Mouse (Mus musculus): ENCODE data around the gene Bcas1. TPM values are rescaled to one million over a fixed set of nuclear protein-coding genes. Genes with fewer than 3 reads are reported as not detected.

Bcas1 gene
- total and polyA plus RNA-seq, 3 experiments, result 0.13 to 0.35 TPM; not detected in 1

GRCm38 (mm10) chr2:170404781-170405573, 22.7 kb downstream of the Bcas1 start:
- no peak for DNase-seq (ENCODE audit: low read depth, low spot score)
- H3K27ac ChIP-seq (ENCODE audit: control insufficient read depth, low read depth, low read length), result no peak overlapping the region
- no peaks in the 10 kb centered on the region for H3K4me1 ChIP-seq (ENCODE audit: control insufficient read depth in 1 of 2, insufficient read depth in 2 of 2, low read length in 2 of 2)
- no peaks in the 10 kb centered on the region for H3K79me2 ChIP-seq (ENCODE audit: control insufficient read depth, insufficient read depth, low read length, poor library complexity)
- no peaks in the 10 kb centered on the region for H3K36me3 ChIP-seq (ENCODE audit: control insufficient read depth in 1 of 2, insufficient read depth in 2 of 2, low read length in 2 of 2)
- no peaks in the 10 kb centered on the region for H3K9me3 ChIP-seq (replicated peaks; ENCODE audit: insufficient read depth, low read length)
- TF ChIP-seq ZKSCAN1 (IDR thresholded peaks at IDR 0.05; ENCODE audit: low read depth, low read length) (no peak), ELF1 (IDR thresholded peaks at IDR 0.05; ENCODE audit: low read depth, low read length) (no peak), MAFK (IDR thresholded peaks at IDR 0.05; ENCODE audit: borderline replicate concordance, low read depth, low read length) (no peak), KAT2A (conservative IDR thresholded peaks at IDR 0.05; ENCODE audit: low read depth, low read length) (no peak), CHD2 (IDR thresholded peaks at IDR 0.05; ENCODE audit: low read length) (no peak), GABPA (IDR thresholded peaks at IDR 0.05; ENCODE audit: low read depth, low read length) (no peak), POLR2AphosphoS2 (IDR thresholded peaks at IDR 0.05; ENCODE audit: low read length) (no peak), RCOR1 (IDR thresholded peaks at IDR 0.05; ENCODE audit: low read depth, low read length) (no peak), MYC (IDR thresholded peaks at IDR 0.05; ENCODE audit: low read depth, low read length) (no peak), MYB (IDR thresholded peaks at IDR 0.05; ENCODE audit: low read depth, low read length) (no peak), CTCF (IDR thresholded peaks at IDR 0.05 in 2 of 3, conservative IDR thresholded peaks at IDR 0.05 in 1 of 3; ENCODE audit: control insufficient read depth in 1 of 3, insufficient read depth in 1 of 3, low read depth in 2 of 3, low read length in 3 of 3, poor library complexity in 1 of 3, severe bottlenecking in 1 of 3) (no peak), ZMIZ1 (IDR thresholded peaks at IDR 0.05; ENCODE audit: low read depth, low read length) (no peak), SIN3A (IDR thresholded peaks at IDR 0.05; ENCODE audit: low read length) (no peak), USF1 (IDR thresholded peaks at IDR 0.05; ENCODE audit: low read depth, low read length) (no peak), USF2 (IDR thresholded peaks at IDR 0.05; ENCODE audit: borderline replicate concordance in 1 of 2, insufficient read depth in 1 of 2, low read depth in 1 of 2, low read length in 2 of 2) (no peak), TBP (IDR thresholded peaks at IDR 0.05; ENCODE audit: low read depth, low read length) (no peak)
- no peak overlapping the region for H3K4me3 ChIP-seq (ENCODE audit: control insufficient read depth in 1 of 2, insufficient read depth in 1 of 2, low read depth in 2 of 2, low read length in 2 of 2)
- H3K27me3 ChIP-seq (ENCODE audit: control insufficient read depth in 1 of 2, insufficient read depth in 2 of 2, low read length in 2 of 2), result no peaks in the 10 kb centered on the region
- H3K9ac ChIP-seq (ENCODE audit: control insufficient read depth, low read depth, low read length, poor library complexity, severe bottlenecking), result no peak overlapping the region

- Histone ChIP-seq H3K4me3 (ENCODE audit: control insufficient read depth in 1 of 2, insufficient read depth in 1 of 2, low read depth in 2 of 2, low read length in 2 of 2) (no peak overlapping the region), H3K9me3 (replicated peaks; ENCODE audit: insufficient read depth, low read length) (no peaks in the 10 kb centered on the region), H3K79me2 (ENCODE audit: control insufficient read depth, insufficient read depth, low read length, poor library complexity) (no peaks in the 10 kb centered on the region), H3K27me3 (ENCODE audit: control insufficient read depth in 1 of 2, insufficient read depth in 2 of 2, low read length in 2 of 2) (no peaks in the 10 kb centered on the region), H3K9ac (ENCODE audit: control insufficient read depth, low read depth, low read length, poor library complexity, severe bottlenecking) (no peak overlapping the region), H3K36me3 (ENCODE audit: control insufficient read depth in 1 of 2, insufficient read depth in 2 of 2, low read length in 2 of 2) (no peaks in the 10 kb centered on the region), H3K27ac (ENCODE audit: control insufficient read depth, low read depth, low read length) (no peak overlapping the region), H3K4me1 (ENCODE audit: control insufficient read depth in 1 of 2, insufficient read depth in 2 of 2, low read length in 2 of 2) (no peaks in the 10 kb centered on the region)
- DNase-seq (ENCODE audit: low read depth, low spot score), result no peak
- TF ChIP-seq RCOR1 (IDR thresholded peaks at IDR 0.05; ENCODE audit: low read depth, low read length) (no peak), USF2 (IDR thresholded peaks at IDR 0.05; ENCODE audit: borderline replicate concordance in 1 of 2, insufficient read depth in 1 of 2, low read depth in 1 of 2, low read length in 2 of 2) (no peak), CHD1 (IDR thresholded peaks at IDR 0.05; ENCODE audit: low read depth, low read length) (no peak), POLR2AphosphoS2 (IDR thresholded peaks at IDR 0.05; ENCODE audit: low read length) (no peak), MAZ (IDR thresholded peaks at IDR 0.05; ENCODE audit: low read depth, low read length) (no peak), MYC (IDR thresholded peaks at IDR 0.05; ENCODE audit: low read depth, low read length) (no peak), ZMIZ1 (IDR thresholded peaks at IDR 0.05; ENCODE audit: low read depth, low read length) (no peak), SMC3 (IDR thresholded peaks at IDR 0.05; ENCODE audit: low read depth, low read length) (no peak), HCFC1 (IDR thresholded peaks at IDR 0.05; ENCODE audit: low read depth, low read length) (no peak), RAD21 (IDR thresholded peaks at IDR 0.05; ENCODE audit: low read depth, low read length) (no peak)
Observed at GRCm38 (mm10) chr2:170403666-170404385, 23.8 kb downstream of the Bcas1 start.

All from MEL (cell line).